Mouse (Mus musculus): ENCODE data around the gene Hid1.
"Not testable (repeated sequence)": the region's sequence is repeated elsewhere in the genome, so short reads cannot be mapped to it uniquely, and the experiment has no call there.

Hid1 gene

GRCm38 (mm10) chr11:115367395-115367944 lies at the start of gene Hid1:
TSS of gene Hid1 (minus strand) at chr11:115367756.
- DNase-seq (ENCODE audit: extremely low spot score, low spot score): peak; percentile 66

- no peak for DNase-seq (ENCODE audit: extremely low spot score, low spot score)
These were observed 42.0 kb upstream of the Hid1 start for GRCm38 (mm10) chr11:115409556-115409955.

GRCm38 (mm10) chr11:115408266-115408920 lies 40.8 kb upstream of the Hid1 start:
- DNase-seq (ENCODE audit: extremely low spot score, low spot score): no peak

GRCm38 (mm10) chr11:115406858-115407401 lies 39.4 kb upstream of the Hid1 start:
- no peak for DNase-seq (ENCODE audit: extremely low spot score, low spot score)

- no peak for DNase-seq (ENCODE audit: extremely low spot score, low spot score)
These were observed 38.2 kb upstream of the Hid1 start for GRCm38 (mm10) chr11:115405723-115406122.

GRCm38 (mm10) chr11:115403338-115404124 lies 36.0 kb upstream of the Hid1 start, which contains the start of gene Mrpl58:
TSS of gene Mrpl58 (plus strand) at chr11:115403752.
- DNase-seq (ENCODE audit: extremely low spot score, low spot score): peak; percentile 90

- no peak for DNase-seq (ENCODE audit: extremely low spot score, low spot score)
These were observed 33.3 kb upstream of the Hid1 start for GRCm38 (mm10) chr11:115400630-115401391.

- DNase-seq (ENCODE audit: extremely low spot score, low spot score): no peak
These were observed 32.6 kb upstream of the Hid1 start for GRCm38 (mm10) chr11:115400126-115400525.

GRCm38 (mm10) chr11:115398085-115398484 lies 30.5 kb upstream of the Hid1 start:
- no peak for DNase-seq (ENCODE audit: extremely low spot score, low spot score)

- no peak for DNase-seq (ENCODE audit: extremely low spot score, low spot score)
These were observed 26.3 kb upstream of the Hid1 start for GRCm38 (mm10) chr11:115393721-115394325.

GRCm38 (mm10) chr11:115391358-115391757 lies 23.8 kb upstream of the Hid1 start:
- no peak for DNase-seq (ENCODE audit: extremely low spot score, low spot score)

- DNase-seq (ENCODE audit: extremely low spot score, low spot score): not testable (repeated sequence)
These were observed 19.3 kb upstream of the Hid1 start for GRCm38 (mm10) chr11:115386859-115387258.

GRCm38 (mm10) chr11:115384587-115384986 lies 17.0 kb upstream of the Hid1 start:
- no peak for DNase-seq (ENCODE audit: extremely low spot score, low spot score)

GRCm38 (mm10) chr11:115383701-115384474 lies 16.3 kb upstream of the Hid1 start:
- DNase-seq (ENCODE audit: extremely low spot score, low spot score): no peak

GRCm38 (mm10) chr11:115382891-115383290 lies 15.3 kb upstream of the Hid1 start:
- DNase-seq (ENCODE audit: extremely low spot score, low spot score): no peak

GRCm38 (mm10) chr11:115381743-115382539 lies 14.4 kb upstream of the Hid1 start, which contains the start of gene Cdr2l:
TSS of gene Cdr2l (plus strand) at chr11:115381916.
- DNase-seq (ENCODE audit: extremely low spot score, low spot score): peak; percentile 89

GRCm38 (mm10) chr11:115381276-115381675 lies 13.7 kb upstream of the Hid1 start:
- DNase-seq (ENCODE audit: extremely low spot score, low spot score): no peak

GRCm38 (mm10) chr11:115377854-115378253 lies 10.3 kb upstream of the Hid1 start:
- no peak for DNase-seq (ENCODE audit: extremely low spot score, low spot score)

GRCm38 (mm10) chr11:115377254-115377653 lies 9.7 kb upstream of the Hid1 start:
- no peak for DNase-seq (ENCODE audit: extremely low spot score, low spot score)

All from neural tube, embryonic 10.5 days (tissue).